Mouse (Mus musculus) hematopoietic stem cell, adult 5-6 weeks (primary cell): ENCODE measurements at regions not wholly inside any gene's neighbourhood (a gene's known extent, or its start where the extent isn't known, plus 50 kb on each side); places are given as distances from the start of the nearest gene placed in this dataset.
"Not testable (repeated sequence)": the region's sequence is repeated elsewhere in the genome, so short reads cannot be mapped to it uniquely, and the experiment has no call there.

ENCODE experiments used
- ATAC-seq, 2 experiments: fragments of 125-278 bp in 1 of 2; replicated peaks in 1 of 2; 2 replicates each; pipeline ENCODE4 v1.8.0; 2016 to 2017; ENCODE audit warnings: inconsistent platforms in 2 of 2, mild to moderate bottlenecking in 2 of 2, moderate number of reproducible peaks in 2 of 2, low read depth in 1 of 2, moderate TSS enrichment in 1 of 2; ENCODE audit not compliant: low FRiP score in 2 of 2, poor library complexity in 2 of 2, severe bottlenecking in 2 of 2, insufficient read depth in 1 of 2, low TSS enrichment in 1 of 2

DNA sequence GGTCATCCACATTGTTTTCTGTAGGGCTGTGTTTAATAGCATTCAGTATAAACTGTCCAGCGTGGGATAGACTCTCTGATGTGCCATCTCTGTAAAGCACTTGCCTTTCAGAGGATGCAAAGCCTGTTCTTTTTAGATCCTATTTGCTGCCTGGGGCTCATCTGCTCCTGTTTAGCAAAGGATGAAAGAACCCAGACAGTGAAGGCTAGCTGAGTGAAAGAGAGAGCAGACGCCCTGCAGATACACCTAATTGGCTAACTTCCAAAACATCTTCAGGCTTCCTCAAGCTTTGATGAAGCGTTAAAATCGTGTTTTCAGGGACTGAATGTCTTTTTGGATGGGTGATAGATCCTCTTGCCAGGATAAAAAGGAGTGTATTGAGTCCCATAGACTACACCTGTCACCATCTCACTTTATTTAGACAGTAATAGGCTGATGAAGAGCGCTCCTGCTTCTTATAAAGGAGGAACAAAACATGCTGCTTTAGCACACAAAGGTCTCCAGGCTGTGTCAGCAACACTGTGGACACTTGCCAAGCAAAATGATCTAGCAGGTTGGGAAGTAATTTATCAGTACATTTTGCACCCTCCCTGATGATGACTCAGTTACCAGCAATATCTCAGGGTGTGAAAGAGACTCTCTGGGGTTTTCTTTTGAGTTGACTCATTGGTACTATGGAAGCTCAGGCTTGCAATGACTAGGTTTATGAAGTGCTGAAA, 4717.3 kb downstream of the 9330182O14Rik start:
- ATAC-seq, result peak in 1 of 2 experiments; percentile 42; a peak in 1 of 4 replicates

- no peak for ATAC-seq
Measured at GRCm38 (mm10) chr15:44857080-44857479, 4722.9 kb downstream of the 9330182O14Rik start.

- ATAC-seq, result no peak
Measured at GRCm38 (mm10) chr15:44859369-44859768, 4725.2 kb downstream of the 9330182O14Rik start.

DNA sequence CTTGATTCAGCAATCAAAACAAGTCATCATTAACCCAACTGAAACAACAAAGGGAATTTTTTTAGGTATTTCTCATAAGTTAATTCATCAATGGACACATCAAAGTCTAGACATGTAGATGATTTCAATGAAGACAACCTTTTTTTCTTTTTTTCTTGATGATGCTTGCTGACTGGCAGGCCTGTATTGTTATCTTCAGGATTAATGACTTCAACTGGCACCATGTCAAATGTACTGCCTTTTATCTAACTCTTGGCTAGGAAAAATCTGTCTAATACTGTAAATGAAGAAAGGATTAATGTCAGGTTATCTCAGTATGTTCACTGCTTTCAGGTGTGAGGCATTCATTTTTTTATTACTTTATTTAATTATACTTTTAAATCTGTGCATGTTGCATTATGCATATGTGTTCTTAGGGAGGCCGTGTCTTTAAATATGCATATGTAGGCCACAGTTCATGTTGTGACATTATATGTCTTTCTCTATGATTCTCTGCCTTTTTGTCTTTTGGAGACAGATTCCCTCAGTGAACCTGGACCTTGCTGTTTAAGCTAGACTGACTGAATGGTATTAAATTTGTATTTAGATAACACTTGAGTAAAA, 4726.1 kb downstream of the 9330182O14Rik start:
- no peak for ATAC-seq

- ATAC-seq, result no peak
Measured at GRCm38 (mm10) chr15:44868537-44868936, 4734.4 kb downstream of the 9330182O14Rik start.

DNA sequence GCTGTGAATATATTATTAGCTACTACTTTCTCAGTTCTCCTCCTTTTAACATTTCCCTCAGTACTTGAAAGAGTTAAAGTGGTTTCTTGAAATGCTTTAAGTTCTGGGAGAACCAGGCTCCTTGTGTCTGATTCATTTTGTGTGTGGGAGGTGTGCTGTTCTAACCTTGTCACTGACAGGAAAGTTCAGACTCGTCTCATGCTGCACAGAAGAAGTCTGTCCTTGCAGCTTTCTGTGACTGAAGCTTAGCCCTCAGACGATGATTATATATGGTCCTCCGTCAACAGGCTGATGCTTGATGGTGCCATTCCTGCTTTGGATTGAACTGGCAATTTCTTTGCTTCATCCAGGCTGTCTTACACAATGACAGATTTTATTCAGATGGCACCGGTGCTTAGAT, 4734.9 kb downstream of the 9330182O14Rik start:
- no peak for ATAC-seq

DNA sequence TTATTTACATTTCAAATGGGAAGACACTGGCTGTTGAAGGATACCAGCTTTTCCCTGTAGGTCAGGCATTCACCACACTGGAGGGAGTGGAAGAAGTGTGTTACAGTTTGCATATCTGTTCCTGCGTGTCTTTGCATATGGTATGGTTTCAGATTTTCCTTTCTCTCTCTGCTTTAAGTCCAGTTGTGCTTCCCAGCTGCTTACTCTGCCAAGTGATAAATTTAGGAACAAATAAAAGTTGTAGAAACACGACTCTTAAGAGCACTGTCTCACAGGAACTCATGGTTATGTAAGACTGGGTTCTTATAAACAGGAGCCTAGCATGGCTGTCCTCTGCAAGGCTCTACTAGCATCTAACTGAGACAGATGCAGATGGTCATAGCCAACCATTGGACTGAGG, 4735.5 kb downstream of the 9330182O14Rik start:
- ATAC-seq, result no peak

DNA sequence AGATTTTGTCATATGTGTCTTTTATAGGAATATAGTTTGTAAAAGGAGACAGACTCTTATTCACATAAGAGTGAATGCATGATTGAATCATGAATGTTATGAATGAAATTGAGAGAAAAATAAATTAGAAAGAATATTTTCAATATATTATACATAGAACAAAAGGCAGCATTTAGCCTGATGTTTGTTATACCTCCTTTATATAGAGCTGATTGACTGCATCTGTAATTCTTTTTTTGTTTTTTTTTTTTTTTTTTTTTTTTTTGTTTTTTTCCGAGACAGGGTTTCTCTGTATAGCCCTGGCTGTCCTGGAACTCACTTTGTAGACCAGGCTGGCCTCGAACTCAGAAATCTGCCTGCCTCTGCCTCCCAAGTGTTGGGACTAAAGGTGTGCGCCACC, 4736.8 kb downstream of the 9330182O14Rik start:
- ATAC-seq, result not testable (repeated sequence)

DNA sequence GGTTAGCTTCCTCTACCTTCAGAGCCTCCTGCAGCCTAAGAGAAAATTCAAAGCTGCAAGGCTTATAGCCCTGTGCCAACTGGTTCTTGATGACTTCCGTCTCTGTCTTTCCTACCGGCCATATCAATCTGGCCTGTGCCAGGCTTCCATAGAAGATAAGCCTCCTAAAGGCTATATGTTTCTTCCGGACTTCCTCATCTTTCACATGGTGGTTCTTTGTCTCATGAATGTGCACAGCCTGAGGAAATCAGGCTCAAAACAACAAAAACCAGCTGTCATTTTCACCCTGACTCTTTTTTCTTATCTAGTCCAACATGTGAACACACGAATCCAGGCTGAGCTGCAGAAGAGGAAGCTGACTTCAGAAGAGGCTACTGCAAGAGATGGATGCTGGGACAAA, 4748.1 kb downstream of the 9330182O14Rik start:
- ATAC-seq, result peak; percentile 22 to 25; a peak in 2 of 4 replicates

GRCm38 (mm10) chr15:44891544-44891943, 4757.4 kb downstream of the 9330182O14Rik start:
- no peak for ATAC-seq

DNA sequence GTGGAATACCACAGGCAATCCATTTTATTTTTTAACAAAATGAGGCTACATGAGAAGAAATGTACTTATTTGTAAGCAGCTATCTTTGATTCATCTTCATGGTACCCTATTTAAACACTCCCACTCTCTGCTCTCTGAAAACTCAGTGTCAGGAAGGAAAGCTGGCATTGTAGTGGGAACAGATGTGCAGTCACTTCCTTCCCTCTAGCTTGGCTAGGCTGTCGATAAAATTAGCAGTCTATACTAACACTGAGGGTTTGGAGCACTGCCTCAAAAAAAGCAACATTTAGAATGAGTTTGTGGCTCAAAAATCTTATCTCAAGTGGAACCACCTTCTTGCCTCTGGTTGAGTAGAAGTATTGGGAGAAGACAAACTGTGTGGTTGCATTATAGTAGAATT, 4762.1 kb downstream of the 9330182O14Rik start:
- ATAC-seq, result peak in 1 of 2 experiments; percentile 82; a peak in 3 of 4 replicates

DNA sequence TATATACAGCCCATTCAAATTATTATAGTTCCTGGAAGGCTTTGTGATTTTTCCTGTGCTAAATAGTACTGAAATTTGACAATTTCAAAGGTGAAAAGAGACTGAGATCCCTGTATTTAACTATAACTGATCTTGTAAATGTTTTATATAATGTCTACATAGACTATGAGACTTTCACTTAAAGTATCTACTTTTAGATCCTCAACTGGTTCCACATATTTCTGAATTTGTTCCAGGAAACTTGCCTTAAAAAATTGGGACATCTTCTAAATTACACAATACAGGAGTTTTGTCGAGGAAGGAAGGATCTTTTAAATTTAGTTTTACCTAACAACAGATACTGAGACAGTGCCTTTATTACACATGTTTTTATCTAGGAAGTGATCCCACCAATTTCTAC, 4763.4 kb downstream of the 9330182O14Rik start:
- no peak for ATAC-seq

GRCm38 (mm10) chr15:44907133-44907532, 4773.0 kb downstream of the 9330182O14Rik start:
- no peak for ATAC-seq

DNA sequence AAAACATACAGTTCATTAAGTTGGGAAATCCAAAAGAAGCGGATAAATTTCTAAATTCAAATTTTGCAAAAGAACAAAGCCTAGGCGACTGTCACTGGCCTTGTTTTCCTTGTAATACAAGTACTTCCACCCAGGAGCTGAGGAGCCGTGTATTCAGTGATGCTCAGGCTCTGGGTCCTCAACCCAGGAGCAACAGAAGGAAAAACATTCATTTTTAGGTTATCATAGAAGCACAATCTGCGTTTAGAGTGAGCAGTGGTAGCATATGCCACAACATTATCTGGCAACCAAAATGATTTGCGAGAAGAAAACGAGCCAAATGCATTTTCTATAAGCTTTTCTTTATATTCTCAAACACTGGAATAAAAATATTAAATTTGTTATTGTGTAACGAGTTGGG, 4779.3 kb downstream of the 9330182O14Rik start:
- ATAC-seq, result no peak

- no peak for ATAC-seq
Measured at GRCm38 (mm10) chr15:44915005-44915404, 4780.8 kb downstream of the 9330182O14Rik start.

GRCm38 (mm10) chr15:44916479-44916878, 4782.3 kb downstream of the 9330182O14Rik start:
- ATAC-seq, result no peak

GRCm38 (mm10) chr15:44924686-44925085, 4790.5 kb downstream of the 9330182O14Rik start:
- no peak for ATAC-seq

GRCm38 (mm10) chr15:44927058-44927457, 4792.9 kb downstream of the 9330182O14Rik start:
- ATAC-seq, result no peak

DNA sequence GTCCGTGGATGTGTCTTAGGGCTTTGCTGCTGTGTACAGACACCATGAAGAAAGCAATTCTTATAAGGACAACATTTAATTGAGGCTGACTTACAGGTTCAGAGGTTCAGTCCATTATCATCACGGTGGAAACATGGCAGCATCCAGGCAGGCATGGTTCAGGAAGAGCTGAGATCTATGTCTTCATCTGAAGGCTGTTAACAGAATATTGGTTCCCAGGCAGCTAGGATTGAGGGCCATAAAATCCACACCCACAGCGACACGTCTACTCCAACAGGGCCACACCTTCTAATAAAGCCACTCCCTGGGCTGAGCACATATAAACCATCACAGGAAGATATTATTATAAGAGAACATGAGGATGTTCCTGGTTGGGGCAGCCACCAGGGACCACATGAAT, 4814.5 kb downstream of the 9330182O14Rik start:
- no peak for ATAC-seq
